Mouse (Mus musculus): Measurements from ENCODE around the gene Fahd2a. TPM values are rescaled to one million over a fixed set of nuclear protein-coding genes. Genes with fewer than 3 reads are reported as not detected.

Gene Fahd2a
- total and polyA plus RNA-seq, 2 experiments from 2014 or later: 27.3 to 32.4 TPM

DNA sequence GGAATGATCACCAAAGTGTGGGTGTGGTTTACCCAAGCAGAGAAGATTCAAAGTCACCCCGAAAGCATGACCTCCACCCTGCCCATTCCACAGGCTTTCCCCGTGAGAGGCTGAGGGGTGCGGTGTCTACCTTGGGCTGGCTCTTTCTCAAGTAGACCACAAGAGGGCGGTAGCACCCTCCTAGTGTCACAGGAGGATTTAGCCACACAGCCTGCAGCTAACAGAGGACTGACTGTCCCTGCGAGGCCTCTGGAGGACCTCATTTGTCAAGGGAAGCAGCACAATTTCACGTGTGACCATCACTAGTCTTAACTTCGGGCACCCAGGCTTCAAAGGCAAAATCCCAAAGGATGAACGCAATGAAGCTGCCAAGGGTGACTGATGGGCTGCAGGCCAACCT lies 17.9 kb upstream of the Fahd2a start:
- DNase-seq (ENCODE audit: low spot score): peak; percentile 81
- Histone ChIP-seq H3K4me1 (ENCODE audit: insufficient read depth, low read length) (no peaks in the 10 kb centered on the region), H3K4me3 (ENCODE audit: low read depth, low read length) (no peak overlapping the region), H3K27ac (ENCODE audit: low read depth, low read length) (no peak overlapping the region), H3K9me3 (ENCODE audit: low read length) (no peaks in the 10 kb centered on the region), H3K4me2 (ENCODE audit: low read depth, low read length, poor library complexity, severe bottlenecking) (no peak overlapping the region), H3K27me3 (ENCODE audit: insufficient read depth, low read length) (no peaks in the 10 kb centered on the region), H3K9ac (replicated peaks; ENCODE audit: low read length, poor library complexity, severe bottlenecking) (no peak overlapping the region), H3K36me3 (ENCODE audit: insufficient read depth, low read length) (peaks cover 5% of the 10 kb centered on the region; the same call in 1 of the 2 replicates)
- TF ChIP-seq CTCF (IDR thresholded peaks at IDR 0.05): peak; percentile 90
- WGBS: 15% methylated on average over 8 of the region's 8 CpGs
- peak; percentile 57; the same call in 1 of the 2 replicates for ATAC-seq (ENCODE audit: low FRiP score)

- no peak overlapping the region for H3K27ac ChIP-seq (ENCODE audit: low read depth, low read length)
- H3K9ac ChIP-seq (replicated peaks; ENCODE audit: low read length, poor library complexity, severe bottlenecking): no peak overlapping the region
- peaks cover 5% of the 10 kb centered on the region; the same call in 1 of the 2 replicates for H3K36me3 ChIP-seq (ENCODE audit: insufficient read depth, low read length)
- no peak for TF ChIP-seq CTCF (IDR thresholded peaks at IDR 0.05)
- ATAC-seq (ENCODE audit: low FRiP score): no peak
- H3K4me1 ChIP-seq (ENCODE audit: insufficient read depth, low read length): no peaks in the 10 kb centered on the region
- no peak overlapping the region for H3K4me2 ChIP-seq (ENCODE audit: low read depth, low read length, poor library complexity, severe bottlenecking)
- H3K27me3 ChIP-seq (ENCODE audit: insufficient read depth, low read length): no peaks in the 10 kb centered on the region
- no peaks in the 10 kb centered on the region for H3K9me3 ChIP-seq (ENCODE audit: low read length)
- no peak overlapping the region for H3K4me3 ChIP-seq (ENCODE audit: low read depth, low read length)
- whole genome bisulfite sequencing: 60% methylated on average over 9 of the region's 9 CpGs
- DNase-seq (ENCODE audit: low spot score): no peak
These were observed 17.0 kb upstream of the Fahd2a start for GRCm38 (mm10) chr2:127461351-127461750.

DNA sequence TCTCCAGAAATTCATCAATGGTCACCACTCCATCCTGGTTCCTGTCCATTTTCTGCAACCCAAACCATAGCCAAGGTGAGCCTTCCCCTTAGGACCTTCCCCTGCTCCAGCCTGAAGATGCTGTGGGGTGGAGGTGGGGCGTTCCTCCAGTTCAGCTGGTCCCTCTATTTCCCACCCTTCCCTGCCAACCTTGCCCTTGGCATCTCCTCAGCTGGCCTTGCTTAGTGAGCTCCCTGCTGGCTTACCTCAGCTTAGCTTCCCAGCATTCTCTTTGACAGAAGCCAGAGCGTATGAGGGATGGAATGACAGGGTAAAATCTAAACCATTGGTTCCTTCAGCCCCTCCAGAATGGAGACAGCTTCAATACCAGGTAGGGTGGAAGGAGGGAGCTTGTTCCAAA lies 15.0 kb upstream of the Fahd2a start:
- Histone ChIP-seq H3K27ac (ENCODE audit: low read depth, low read length) (no peak overlapping the region), H3K4me1 (ENCODE audit: insufficient read depth, low read length) (no peaks in the 10 kb centered on the region), H3K9ac (replicated peaks; ENCODE audit: low read length, poor library complexity, severe bottlenecking) (no peak overlapping the region), H3K4me3 (ENCODE audit: low read depth, low read length) (no peak overlapping the region), H3K4me2 (ENCODE audit: low read depth, low read length, poor library complexity, severe bottlenecking) (no peak overlapping the region), H3K27me3 (ENCODE audit: insufficient read depth, low read length) (no peaks in the 10 kb centered on the region), H3K9me3 (ENCODE audit: low read length) (no peaks in the 10 kb centered on the region), H3K36me3 (ENCODE audit: insufficient read depth, low read length) (0 out of 2 replicates have a peak, but pooled peaks cover 5% of the 10 kb centered on the region)
- ATAC-seq (ENCODE audit: low FRiP score) (no peak), DNase-seq (ENCODE audit: low spot score) (no peak)
- WGBS: 85% methylated on average over 2 of the region's 2 CpGs
- TF ChIP-seq CTCF (IDR thresholded peaks at IDR 0.05): no peak

DNA sequence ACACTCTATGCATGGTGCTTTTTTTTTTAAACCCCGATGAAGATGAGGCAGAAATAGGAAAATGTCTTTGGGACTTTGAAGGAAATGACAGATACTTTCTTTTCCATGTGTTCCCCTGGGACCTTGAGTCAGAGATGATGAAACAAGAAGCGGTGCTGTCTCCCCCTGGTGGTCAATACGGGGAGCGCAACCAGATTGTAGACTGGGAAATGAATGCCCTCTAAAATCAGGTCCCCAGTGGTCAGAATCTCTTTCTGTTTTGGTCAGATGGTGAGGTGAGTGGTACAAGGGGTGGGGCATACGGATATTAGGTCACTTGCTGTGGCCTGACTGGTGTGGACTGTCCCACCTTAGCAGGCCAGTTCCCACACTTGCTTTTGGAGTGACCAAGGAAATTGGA lies 9.4 kb upstream of the Fahd2a start:
- WGBS: 5% methylated on average over 5 of the region's 5 CpGs
- H3K27ac ChIP-seq (ENCODE audit: low read depth, low read length): no peak overlapping the region
- H3K4me1 ChIP-seq (ENCODE audit: insufficient read depth, low read length): no peaks in the 10 kb centered on the region
- H3K4me3 ChIP-seq (ENCODE audit: low read depth, low read length): no peak overlapping the region
- H3K9ac ChIP-seq (replicated peaks; ENCODE audit: low read length, poor library complexity, severe bottlenecking): no peak overlapping the region
- no peak for ATAC-seq (ENCODE audit: low FRiP score)
- 0 out of 2 replicates have a peak, but pooled peaks cover 3% of the 10 kb centered on the region for H3K27me3 ChIP-seq (ENCODE audit: insufficient read depth, low read length)
- H3K36me3 ChIP-seq (ENCODE audit: insufficient read depth, low read length): 0 out of 2 replicates have a peak, but pooled peaks cover 3% of the 10 kb centered on the region
- no peak overlapping the region for H3K4me2 ChIP-seq (ENCODE audit: low read depth, low read length, poor library complexity, severe bottlenecking)
- peak; percentile 94 for TF ChIP-seq CTCF (IDR thresholded peaks at IDR 0.05)
- DNase-seq (ENCODE audit: low spot score): peak; percentile 80
- H3K9me3 ChIP-seq (ENCODE audit: low read length): no peaks in the 10 kb centered on the region

DNA sequence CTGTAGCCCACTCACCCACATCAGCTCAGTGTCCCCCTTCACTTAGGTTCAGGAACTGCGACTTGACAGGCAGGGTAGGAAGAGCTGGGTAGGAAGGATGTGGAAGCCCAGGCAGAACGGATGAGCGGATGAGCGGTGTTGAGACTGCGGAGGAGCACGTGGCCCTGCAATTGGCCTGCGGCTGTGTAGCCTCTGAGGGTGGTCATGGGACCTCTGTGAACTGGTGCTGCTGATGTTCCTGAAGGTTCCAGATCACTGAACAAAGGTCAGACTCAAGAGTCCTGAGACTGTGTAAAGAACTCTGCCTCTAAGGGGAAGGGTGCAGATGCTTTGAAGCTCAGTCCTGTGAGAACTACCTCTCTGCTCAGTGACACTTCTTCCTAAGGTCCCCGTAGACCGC lies 8.8 kb upstream of the Fahd2a start:
- no peak overlapping the region for H3K4me2 ChIP-seq (ENCODE audit: low read depth, low read length, poor library complexity, severe bottlenecking)
- ATAC-seq (ENCODE audit: low FRiP score): no peak; the same call in 1 of the 2 replicates
- H3K9me3 ChIP-seq (ENCODE audit: low read length): no peaks in the 10 kb centered on the region
- 0 out of 2 replicates have a peak, but pooled peaks cover 3% of the 10 kb centered on the region for H3K27me3 ChIP-seq (ENCODE audit: insufficient read depth, low read length)
- H3K36me3 ChIP-seq (ENCODE audit: insufficient read depth, low read length): 0 out of 2 replicates have a peak, but pooled peaks cover 3% of the 10 kb centered on the region
- H3K4me3 ChIP-seq (ENCODE audit: low read depth, low read length): no peak overlapping the region
- no peak overlapping the region for H3K27ac ChIP-seq (ENCODE audit: low read depth, low read length)
- no peak overlapping the region for H3K9ac ChIP-seq (replicated peaks; ENCODE audit: low read length, poor library complexity, severe bottlenecking)
- TF ChIP-seq CTCF (IDR thresholded peaks at IDR 0.05): peak; percentile 22; the same call in 1 of the 2 replicates
- no peak for DNase-seq (ENCODE audit: low spot score)
- no peaks in the 10 kb centered on the region for H3K4me1 ChIP-seq (ENCODE audit: insufficient read depth, low read length)
- WGBS: 79% methylated on average over 9 of the region's 9 CpGs

DNA sequence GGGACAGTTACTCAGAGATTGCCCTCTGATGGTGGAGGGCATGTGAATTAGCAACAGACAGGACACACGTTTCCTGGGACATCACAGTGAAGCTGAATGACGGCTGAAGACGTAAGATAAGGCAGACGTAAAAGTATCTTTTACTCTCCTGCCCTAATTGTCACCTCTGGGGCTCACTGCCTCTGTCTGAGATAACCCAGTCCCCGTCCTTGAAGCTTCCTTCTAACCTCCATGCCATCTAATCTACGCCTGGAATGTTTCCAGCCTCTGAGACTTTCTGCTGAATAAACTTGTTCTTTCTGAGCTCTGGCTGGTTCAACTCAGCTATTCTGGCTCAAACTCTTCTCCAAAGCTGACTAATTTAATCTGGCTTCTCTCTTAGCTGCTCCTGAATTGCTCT lies 7.4 kb upstream of the Fahd2a start:
- ATAC-seq (ENCODE audit: low FRiP score): no peak
- no peak overlapping the region for H3K27ac ChIP-seq (ENCODE audit: low read depth, low read length)
- 57% methylated on average over 6 of the region's 6 CpGs for WGBS

More for the DNA sequence above, 7.4 kb upstream of the Fahd2a start:
- no peak overlapping the region for H3K4me3 ChIP-seq (ENCODE audit: low read depth, low read length)
- H3K36me3 ChIP-seq (ENCODE audit: insufficient read depth, low read length): no peaks in the 10 kb centered on the region
- DNase-seq (ENCODE audit: low spot score): no peak
- no peaks in the 10 kb centered on the region for H3K4me1 ChIP-seq (ENCODE audit: insufficient read depth, low read length)
- TF ChIP-seq CTCF (IDR thresholded peaks at IDR 0.05): no peak
- no peaks in the 10 kb centered on the region for H3K9me3 ChIP-seq (ENCODE audit: low read length)
- no peak overlapping the region for H3K4me2 ChIP-seq (ENCODE audit: low read depth, low read length, poor library complexity, severe bottlenecking)
- H3K27me3 ChIP-seq (ENCODE audit: insufficient read depth, low read length): 0 out of 2 replicates have a peak, but pooled peaks cover 7% of the 10 kb centered on the region
- no peak overlapping the region for H3K9ac ChIP-seq (replicated peaks; ENCODE audit: low read length, poor library complexity, severe bottlenecking)

Data from midbrain, postnatal 0 days (tissue).